Mouse (Mus musculus) cerebellum, adult 2 months (tissue): ENCODE measurements around the gene Swap70.

Experiments used
- CTCF ChIP-seq: fragments of 200-500 bp; IDR thresholded peaks from 2 replicates; pipeline ENCODE4 v1.5.1; 2011; ENCODE audit warnings: low read depth, mild to moderate bottlenecking, control low read depth, low read length, moderate library complexity, borderline replicate concordance; ENCODE audit not compliant: insufficient read depth
- POLR2A ChIP-seq: fragments of 200-500 bp; IDR thresholded peaks from 2 replicates; pipeline ENCODE4 v1.6.1; 2011; ENCODE audit warnings: low read length, control low read depth, borderline replicate concordance; ENCODE audit not compliant: insufficient read depth

- no peak for TF ChIP-seq CTCF
- no peak for TF ChIP-seq POLR2A
These were observed 97.5 kb downstream of the Swap70 start for GRCm38 (mm10) chr7:110318971-110319519.
